Comparison of ENCODE assay signal across 8 mouse cellular contexts in the genomic region with DNA sequence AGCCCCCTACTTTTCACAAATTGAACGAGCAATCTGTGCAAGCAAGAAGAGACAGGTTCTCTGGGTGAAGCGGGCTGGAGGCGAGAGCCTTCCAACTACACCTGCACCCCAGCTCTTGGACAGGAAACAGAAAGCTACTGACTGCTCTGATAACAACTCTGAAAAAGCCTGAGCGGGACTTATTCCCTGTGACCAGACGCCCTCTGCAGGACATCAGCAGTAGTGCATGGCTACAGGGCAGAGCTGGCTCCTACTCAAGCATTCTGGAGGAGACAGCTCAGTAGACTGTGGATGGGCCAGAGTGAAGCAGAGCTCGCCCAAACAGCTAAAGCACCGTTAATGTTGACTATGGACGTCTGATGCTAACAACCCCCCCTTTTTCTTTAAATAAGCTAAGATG. TPM values are rescaled to one million over a fixed set of nuclear protein-coding genes. Genes with fewer than 3 reads are reported as not detected.
A peak's percentile ranks its signal among the peaks of the same experiment; 100 is the strongest.
DNase-seq lines count a peak whose midpoint lies in the region; ATAC-seq and TF ChIP-seq lines count a peak whose summit lies in the region.

No protein-coding gene starts in this region.

- peaks cover 0 to 4% of the 10 kb centered on the region in 2 experiments; a peak in 1 of 4 replicates for H3K4me1 ChIP-seq in MEL (ENCODE audit: control insufficient read depth in 1 of 2, insufficient read depth in 2 of 2, low read length in 2 of 2)
- peaks cover 7% of the 10 kb centered on the region; the same call in 1 of the 2 replicates for H3K4me1 ChIP-seq in forebrain, embryonic 13.5 days

- H3K79me2 ChIP-seq in MEL (ENCODE audit: control insufficient read depth, insufficient read depth, low read length, poor library complexity) = no peaks in the 10 kb centered on the region

- DNase-seq in MEL (ENCODE audit: low read depth, low spot score) = peak; percentile 93
- DNase-seq in c-Kit-positive CD71-negative TER-119-negative erythroid progenitor cells, embryonic 14.5 days (ENCODE audit: low read depth) = peak; percentile 85
- peak; percentile 74 for DNase-seq in heart, postnatal 25 days (ENCODE audit: low spot score)
- peak; percentile 82 to 95 for DNase-seq in layer of hippocampus, adult 8-10 months (ENCODE audit: low spot score in 2 of 2)
- DNase-seq in lung, postnatal 10 days = peak; percentile 95
- peak; percentile 88 for DNase-seq in retina, postnatal 7 days (ENCODE audit: low read depth, low spot score)
- DNase-seq in thymus, postnatal 36 days = peak; percentile 79 to 81

- no peaks in the 10 kb centered on the region for H3K36me3 ChIP-seq in MEL (ENCODE audit: control insufficient read depth in 1 of 2, insufficient read depth in 2 of 2, low read length in 2 of 2)
- H3K36me3 ChIP-seq in forebrain, embryonic 13.5 days (ENCODE audit: poor library complexity, severe bottlenecking) = no peaks in the 10 kb centered on the region

- peak in 2 of 3 experiments; percentile 97 to 98 for TF ChIP-seq CTCF in MEL (IDR thresholded peaks at IDR 0.05 in 2 of 3, conservative IDR thresholded peaks at IDR 0.05 in 1 of 3; ENCODE audit: control insufficient read depth in 1 of 3, insufficient read depth in 1 of 3, low read depth in 2 of 3, low read length in 3 of 3, poor library complexity in 1 of 3, severe bottlenecking in 1 of 3)

- no peak overlapping the region for H3K4me3 ChIP-seq in MEL (ENCODE audit: control insufficient read depth in 1 of 2, insufficient read depth in 1 of 2, low read depth in 2 of 2, low read length in 2 of 2)
- H3K4me3 ChIP-seq in forebrain, embryonic 13.5 days = no peak overlapping the region

- H3K4me2 ChIP-seq in forebrain, embryonic 13.5 days = no peak overlapping the region

- TF ChIP-seq POLR2A in MEL (IDR thresholded peaks at IDR 0.05; ENCODE audit: control insufficient read depth in 1 of 2, insufficient read depth in 1 of 2, low read depth in 1 of 2, low read length in 2 of 2, poor library complexity in 1 of 2) = no peak

- H3K27me3 ChIP-seq in MEL (ENCODE audit: control insufficient read depth in 1 of 2, insufficient read depth in 2 of 2, low read length in 2 of 2) = no peaks in the 10 kb centered on the region
- 0 out of 2 replicates have a peak, but pooled peaks cover 4% of the 10 kb centered on the region for H3K27me3 ChIP-seq in forebrain, embryonic 13.5 days

- peak; percentile 46 to 61 for TF ChIP-seq EP300 in MEL (IDR thresholded peaks at IDR 0.05; ENCODE audit: low read depth in 1 of 2, low read length in 2 of 2)

- no peak; the same call in none of the 2 replicates for TF ChIP-seq RAD21 in MEL (IDR thresholded peaks at IDR 0.05; ENCODE audit: low read depth, low read length)

- H3K9ac ChIP-seq in MEL (ENCODE audit: control insufficient read depth, low read depth, low read length, poor library complexity, severe bottlenecking) = no peak overlapping the region
- no peak overlapping the region for H3K9ac ChIP-seq in forebrain, embryonic 13.5 days

- no peak overlapping the region for H3K27ac ChIP-seq in MEL (ENCODE audit: control insufficient read depth, low read depth, low read length)
- H3K27ac ChIP-seq in forebrain, embryonic 13.5 days = no peak overlapping the region

- ATAC-seq in forebrain, embryonic 13.5 days = 0 out of 2 replicates have a peak, but pooled peaks have one; percentile 8

- intact Hi-C loops in heart, postnatal 25 days (cut with DNase I) = loop anchor here (1.0 to 5.0 kb wide), 4 partner anchors 19 to 229 kb away; partner anchors contain the start of genes Necab2 and Taf1c

- WGBS in forebrain, embryonic 13.5 days = 22% methylated on average over 8 of the region's 8 CpGs

- no peaks in the 10 kb centered on the region for H3K9me3 ChIP-seq in MEL (replicated peaks; ENCODE audit: insufficient read depth, low read length)
- no peaks in the 10 kb centered on the region for H3K9me3 ChIP-seq in forebrain, embryonic 13.5 days (replicated peaks)

TF ChIP-seq in MEL, 35 proteins besides CTCF, POLR2A, EP300 and RAD21:
- peak; percentile 80 for TF ChIP-seq ZC3H11A (IDR thresholded peaks at IDR 0.05; ENCODE audit: low read depth, low read length)
- no peak for TF ChIP-seq POLR2AphosphoS5 (IDR thresholded peaks at IDR 0.05; ENCODE audit: borderline replicate concordance, low read depth, low read length)
- no peak for TF ChIP-seq CHD2 (IDR thresholded peaks at IDR 0.05; ENCODE audit: low read length)
- TF ChIP-seq MEF2A (IDR thresholded peaks at IDR 0.05; ENCODE audit: extremely low read depth, insufficient replicate concordance, low read depth, low read length, poor library complexity, severe bottlenecking) = no peak
- TF ChIP-seq KAT2A (conservative IDR thresholded peaks at IDR 0.05; ENCODE audit: low read depth, low read length) = no peak
- TF ChIP-seq NRF1 (IDR thresholded peaks at IDR 0.05; ENCODE audit: insufficient read depth, low read depth, low read length, poor library complexity, severe bottlenecking) = no peak
- no peak for TF ChIP-seq USF1 (IDR thresholded peaks at IDR 0.05; ENCODE audit: low read depth, low read length)
- no peak; the same call in 1 of the 2 replicates for TF ChIP-seq TBP (IDR thresholded peaks at IDR 0.05; ENCODE audit: low read depth, low read length)
- TF ChIP-seq POLR2AphosphoS2 (IDR thresholded peaks at IDR 0.05; ENCODE audit: low read length) = no peak
- no peak for TF ChIP-seq UBTF (IDR thresholded peaks at IDR 0.05; ENCODE audit: borderline replicate concordance, insufficient read depth, low read depth, low read length)
- TF ChIP-seq SIN3A (IDR thresholded peaks at IDR 0.05; ENCODE audit: low read length) = peak; percentile 70
- TF ChIP-seq NELFE (IDR thresholded peaks at IDR 0.05; ENCODE audit: low read depth, low read length) = no peak
- no peak for TF ChIP-seq JUND (IDR thresholded peaks at IDR 0.05; ENCODE audit: low read depth, low read length)
- 0 out of 2 replicates have a peak, but pooled peaks have one; percentile 20 for TF ChIP-seq BHLHE40 (IDR thresholded peaks at IDR 0.05; ENCODE audit: borderline replicate concordance, low read depth, low read length)
- peak; percentile 85 for TF ChIP-seq TCF12 (IDR thresholded peaks at IDR 0.05; ENCODE audit: low read depth, low read length)
- peak; percentile 86 for TF ChIP-seq GATA1 (IDR thresholded peaks at IDR 0.05; ENCODE audit: low read depth, low read length)
- TF ChIP-seq MAX (IDR thresholded peaks at IDR 0.05; ENCODE audit: low read length) = no peak
- peak; percentile 51; the same call in 1 of the 2 replicates for TF ChIP-seq ZNF384 (IDR thresholded peaks at IDR 0.05; ENCODE audit: low read depth, low read length)
- TF ChIP-seq USF2 (IDR thresholded peaks at IDR 0.05; ENCODE audit: borderline replicate concordance in 1 of 2, insufficient read depth in 1 of 2, low read depth in 1 of 2, low read length in 2 of 2) = no peak
- no peak for TF ChIP-seq E2F4 (IDR thresholded peaks at IDR 0.05; ENCODE audit: borderline replicate concordance, low read depth, low read length)
- TF ChIP-seq MYC (IDR thresholded peaks at IDR 0.05; ENCODE audit: low read depth, low read length) = peak; percentile 54; the same call in 1 of the 2 replicates
- TF ChIP-seq MXI1 (IDR thresholded peaks at IDR 0.05; ENCODE audit: low read depth, low read length) = no peak
- TF ChIP-seq TAL1 (IDR thresholded peaks at IDR 0.05; ENCODE audit: low read length) = peak; percentile 31
- peak; percentile 91 for TF ChIP-seq SMC3 (IDR thresholded peaks at IDR 0.05; ENCODE audit: low read depth, low read length)
- TF ChIP-seq MAZ (IDR thresholded peaks at IDR 0.05; ENCODE audit: low read depth, low read length) = no peak
- TF ChIP-seq MYB (IDR thresholded peaks at IDR 0.05; ENCODE audit: low read depth, low read length) = no peak
- TF ChIP-seq RCOR1 (IDR thresholded peaks at IDR 0.05; ENCODE audit: low read depth, low read length) = 0 out of 2 replicates have a peak, but pooled peaks have one; percentile 59
- no peak for TF ChIP-seq CHD1 (IDR thresholded peaks at IDR 0.05; ENCODE audit: low read depth, low read length)
- peak; percentile 42; the same call in 1 of the 2 replicates for TF ChIP-seq HCFC1 (IDR thresholded peaks at IDR 0.05; ENCODE audit: low read depth, low read length)
- TF ChIP-seq ZKSCAN1 (IDR thresholded peaks at IDR 0.05; ENCODE audit: low read depth, low read length) = no peak
- no peak for TF ChIP-seq ELF1 (IDR thresholded peaks at IDR 0.05; ENCODE audit: low read depth, low read length)
- TF ChIP-seq ETS1 (IDR thresholded peaks at IDR 0.05; ENCODE audit: low read depth, low read length) = peak; percentile 21; the same call in 1 of the 2 replicates
- TF ChIP-seq MAFK (IDR thresholded peaks at IDR 0.05; ENCODE audit: borderline replicate concordance, low read depth, low read length) = no peak
- no peak for TF ChIP-seq GABPA (IDR thresholded peaks at IDR 0.05; ENCODE audit: low read depth, low read length)
- TF ChIP-seq ZMIZ1 (IDR thresholded peaks at IDR 0.05; ENCODE audit: low read depth, low read length) = no peak

RNA-seq across cellular contexts. Expression of gene Wfdc1, which starts 10.2 kb away (rescaled TPM):
- not detected in 2 replicates for total RNA-seq in MEL (2012; rRNA removed)
- polyA plus RNA-seq in MEL (2012; ENCODE audit: insufficient read depth in 1 of 2, insufficient read length in 2 of 2, low read depth in 1 of 2, low replicate concordance in 2 of 2, missing spikeins in 1 of 2) = not detected
- 0.76 and 1.7 TPM in 2 replicates for polyA plus RNA-seq in forebrain, embryonic 13.5 days (2015; fragmentation: Nextera tagmentation; extraction: Ambion mirVana)
- total RNA-seq in heart, postnatal 25 days (2021) = 10 to 100 TPM; 45.5 to 49.2 TPM
- 1 to 10 TPM; 5.9 to 7.8 (median 7.0) TPM for total RNA-seq in layer of hippocampus, adult 8-10 months (2022)

RNA-seq across cellular contexts. Expression of gene Atp2c2, which starts 23.4 kb away (rescaled TPM):
- 0.27 and 0.33 TPM in 2 replicates for total RNA-seq in MEL (2012; rRNA removed)
- polyA plus RNA-seq in MEL (2012; ENCODE audit: insufficient read depth in 1 of 2, insufficient read length in 2 of 2, low read depth in 1 of 2, low replicate concordance in 2 of 2, missing spikeins in 1 of 2) = under 1 TPM in 1 of 2 experiments, not detected in 1; 0.58 TPM
- polyA plus RNA-seq in forebrain, embryonic 13.5 days (2015; fragmentation: Nextera tagmentation; extraction: Ambion mirVana) = not detected in 2 replicates
- not detected for total RNA-seq in heart, postnatal 25 days (2021)
- 1 to 10 TPM; 1.9 to 2.4 (median 2.2) TPM for total RNA-seq in layer of hippocampus, adult 8-10 months (2022)

RNA-seq across cellular contexts. Expression of gene Kcng4, which starts 40.9 kb away (rescaled TPM):
- total RNA-seq in MEL (2012; rRNA removed) = not detected in 2 replicates
- polyA plus RNA-seq in MEL (2012; ENCODE audit: insufficient read depth in 1 of 2, insufficient read length in 2 of 2, low read depth in 1 of 2, low replicate concordance in 2 of 2, missing spikeins in 1 of 2) = not detected
- 0.17 TPM in 1 of 2 replicates, not detected in the other for polyA plus RNA-seq in forebrain, embryonic 13.5 days (2015; fragmentation: Nextera tagmentation; extraction: Ambion mirVana)
- total RNA-seq in heart, postnatal 25 days (2021) = under 1 TPM; 0.06 to 0.16 TPM
- total RNA-seq in layer of hippocampus, adult 8-10 months (2022) = 1 to 10 TPM; 1.7 to 3.8 (median 2.8) TPM

Comparison
In these comparisons a context has a peak if more than half of its experiments do, and no peak if none do; other contexts are left out.
1. RNA of gene Wfdc1, which starts 10.2 kb away (total RNA-seq): 45.5 to 49.2 TPM in heart, postnatal 25 days; 5.9 to 7.8 TPM in layer of hippocampus, adult 8-10 months and not detected in MEL; every median in the first group is over 4 times any median in the second.
2. Peak in every context shown above with its lines, with median percentiles within 50 percentile points of each other: DNase-seq.